Mouse (Mus musculus): ENCODE measurements around the gene Ocrl.

DNA sequence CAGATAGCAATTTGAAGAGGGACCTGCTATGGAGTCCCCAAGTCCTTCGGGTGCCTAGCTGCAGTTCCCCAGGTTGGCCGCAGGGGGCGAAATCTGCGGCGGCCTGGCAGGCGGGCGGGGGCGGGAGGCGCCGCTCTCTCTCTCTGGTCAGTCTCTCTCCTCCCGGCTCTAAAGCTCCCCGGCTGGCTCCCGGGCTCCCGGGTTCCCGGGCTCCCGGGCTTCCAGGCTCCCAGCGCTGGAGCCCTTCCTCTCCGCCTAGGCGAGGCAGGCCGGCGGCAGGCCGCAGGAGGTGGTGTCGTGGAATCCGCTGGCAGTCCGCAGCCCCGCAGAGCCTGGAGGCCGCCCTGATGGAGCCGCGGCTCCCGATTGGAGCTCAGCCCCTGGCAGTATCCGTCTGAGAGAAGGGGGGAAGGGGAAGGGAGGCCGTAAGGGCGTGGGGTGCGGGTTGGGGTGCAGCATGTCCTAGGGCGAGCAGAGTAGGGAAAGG is at the start of gene Ocrl:
- TF ChIP-seq CTCF (IDR thresholded peaks at IDR 0.05; ENCODE audit: low read depth, low read length): no peak
- TF ChIP-seq POLR2A (IDR thresholded peaks at IDR 0.05; ENCODE audit: borderline replicate concordance, low read depth, low read length): no peak

All from bone marrow macrophage, adult 2 months (primary cell).